Mouse (Mus musculus) adrenal gland, postnatal 25 days (tissue): ENCODE measurements around the gene Gm11563. TPM values are rescaled to one million over a fixed set of nuclear protein-coding genes. Genes with fewer than 3 reads are reported as not detected.

Source experiments
- total RNA-seq: library from RNA; stranded (reverse); gene quantifications from 2 replicates; pipeline ENCODE4 v1.2.3, GENCODE M21; 2021

Gene Gm11563
- total RNA-seq, 1 experiment from 2014 or later: not detected

Other genes with a start within 250 kb of the Gm11563 start
- gene Krt12, start 236.7 kb downstream of the Gm11563 start, total RNA-seq: not detected in 2 replicates
- gene Krt20, start 220.8 kb downstream of the Gm11563 start, total RNA-seq: 0.15 TPM in 1 of 2 replicates, not detected in the other
- gene Krt23, start 165.8 kb downstream of the Gm11563 start, total RNA-seq: not detected in 2 replicates
- gene Krt39, start 137.6 kb downstream of the Gm11563 start, total RNA-seq: not detected in 2 replicates
- not detected in 2 replicates for gene Krt40, start 115.8 kb downstream of the Gm11563 start, total RNA-seq
- gene Krtap3-3, start 108.1 kb downstream of the Gm11563 start, total RNA-seq: not detected in 2 replicates
- gene Krtap3-2, start 102.1 kb downstream of the Gm11563 start, total RNA-seq: not detected in 2 replicates
- not detected in 2 replicates for gene Gm11939, start 99.5 kb downstream of the Gm11563 start, total RNA-seq
- gene Krtap3-1, start 92.3 kb downstream of the Gm11563 start, total RNA-seq: not detected in 2 replicates
- not detected in 2 replicates for gene Krtap1-5, start 77.9 kb downstream of the Gm11563 start, total RNA-seq
- gene Krtap1-4, start 75.3 kb downstream of the Gm11563 start, total RNA-seq: not detected in 2 replicates
- not detected in 2 replicates for gene Krtap1-3, start 67.6 kb downstream of the Gm11563 start, total RNA-seq
- gene Krtap9-3, start 60.9 kb downstream of the Gm11563 start, total RNA-seq: not detected in 2 replicates
- not detected in 2 replicates for gene Gm11938, start 55.7 kb downstream of the Gm11563 start, total RNA-seq
- not detected in 2 replicates for gene Gm11937, start 48.8 kb downstream of the Gm11563 start, total RNA-seq
- not detected in 2 replicates for gene Krtap2-4, start 44.1 kb downstream of the Gm11563 start, total RNA-seq
- gene Gm11562, start 38.5 kb downstream of the Gm11563 start, total RNA-seq: not detected in 2 replicates
- not detected in 2 replicates for gene Krtap4-1, start 30.7 kb downstream of the Gm11563 start, total RNA-seq
- gene Krtap4-2, start 23.9 kb downstream of the Gm11563 start, total RNA-seq: not detected in 2 replicates
- gene Krtap4-7, start 14.9 kb downstream of the Gm11563 start, total RNA-seq: not detected in 2 replicates
- not detected in 2 replicates for gene Gm11555, start 8.7 kb downstream of the Gm11563 start, total RNA-seq
- gene Krtap4-6, start 7.0 kb upstream of the Gm11563 start, total RNA-seq: not detected in 2 replicates
- not detected in 2 replicates for gene Gm14190, start 31.8 kb upstream of the Gm11563 start, total RNA-seq
- gene Gm14180, start 75.3 kb upstream of the Gm11563 start, total RNA-seq: not detected in 2 replicates
- not detected in 2 replicates for gene Gm11595, start 114.0 kb upstream of the Gm11563 start, total RNA-seq
- gene Krtap4-8, start 121.7 kb upstream of the Gm11563 start, total RNA-seq: not detected in 2 replicates
- not detected in 2 replicates for gene Krtap4-9, start 126.2 kb upstream of the Gm11563 start, total RNA-seq
- gene Gm11596, start 134.5 kb upstream of the Gm11563 start, total RNA-seq: not detected in 2 replicates
- gene Gm11569, start 140.0 kb upstream of the Gm11563 start, total RNA-seq: not detected in 2 replicates
- not detected in 2 replicates for gene Gm11554, start 145.5 kb upstream of the Gm11563 start, total RNA-seq
- not detected in 2 replicates for gene Krtap4-13, start 150.9 kb upstream of the Gm11563 start, total RNA-seq
- not detected in 2 replicates for gene Gm11564, start 156.7 kb upstream of the Gm11563 start, total RNA-seq
- not detected in 2 replicates for gene 2300003K06Rik, start 179.1 kb upstream of the Gm11563 start, total RNA-seq
- not detected in 2 replicates for gene Krtap4-16, start 192.6 kb upstream of the Gm11563 start, total RNA-seq
- not detected in 2 replicates for gene Gm11568, start 199.0 kb upstream of the Gm11563 start, total RNA-seq
- gene Gm11559, start 205.5 kb upstream of the Gm11563 start, total RNA-seq: not detected in 2 replicates
- not detected in 2 replicates for gene Krtap9-1, start 214.4 kb upstream of the Gm11563 start, total RNA-seq
- gene Gm11567, start 220.2 kb upstream of the Gm11563 start, total RNA-seq: not detected in 2 replicates
- not detected in 2 replicates for gene Krtap31-1, start 249.0 kb upstream of the Gm11563 start, total RNA-seq